Mouse (Mus musculus) CH12.LX (cell line): ENCODE results near the gene Gsdma3. TPM values are rescaled to one million over a fixed set of nuclear protein-coding genes. Genes with fewer than 3 reads are reported as not detected.

Source experiments
- DNase-seq: peaks from one replicate; pipeline ENCODE4 v3.0.0-alpha.2; 2013; ENCODE audit errors: extremely low read depth
- H3K27ac ChIP-seq: 2 replicates; pipeline ENCODE4 v1.5.1; 2012; ENCODE audit warnings: low read depth, mild to moderate bottlenecking, control low read depth, moderate library complexity; ENCODE audit not compliant: insufficient read depth
- H3K27me3 ChIP-seq: replicated peaks from 2 replicates; pipeline ENCODE3; 2012; ENCODE audit warnings: inconsistent platforms
- H3K36me3 ChIP-seq, 2 experiments: replicated peaks in 1 of 2; 2 replicates each; pipeline versions ENCODE3 to v1.6.1; 2012; ENCODE audit warnings: inconsistent platforms in 1 of 2, low read length in 1 of 2, mild to moderate bottlenecking in 1 of 2, mixed read lengths in 1 of 2, moderate library complexity in 1 of 2; ENCODE audit not compliant: control insufficient read depth in 1 of 2, insufficient read depth in 1 of 2
- H3K4me1 ChIP-seq, 2 experiments: 2 replicates each; pipeline ENCODE4 v1.6.1; 2012; ENCODE audit warnings: inconsistent platforms in 1 of 2, moderate library complexity in 1 of 2; ENCODE audit not compliant: insufficient read depth in 2 of 2, control insufficient read depth in 1 of 2
- H3K4me2 ChIP-seq: 2 replicates; pipeline ENCODE4 v1.6.1; 2012; ENCODE audit warnings: low read depth, mild to moderate bottlenecking, control low read depth; ENCODE audit not compliant: poor library complexity, insufficient read depth, severe bottlenecking
- H3K4me3 ChIP-seq, 3 experiments: fragments of 150-350 bp in 1 of 3; sonication (generic) in 1 of 3; replicated peaks in 1 of 3; 2 replicates each; pipeline versions ENCODE3 to v1.5.1; 2011 to 2012; ENCODE audit warnings: low read depth in 2 of 3, low read length in 2 of 3, mild to moderate bottlenecking in 2 of 3, moderate library complexity in 2 of 3, control low read depth in 1 of 3, improper control_type of control experiment in 1 of 3, inconsistent platforms in 1 of 3, mixed read lengths in 1 of 3; ENCODE audit not compliant: poor library complexity in 1 of 3
- H3K79me2 ChIP-seq: replicated peaks from 2 replicates; pipeline ENCODE4 v1.6.1; 2012; ENCODE audit warnings: mild to moderate bottlenecking, moderate library complexity; ENCODE audit not compliant: control insufficient read depth, poor library complexity, insufficient read depth, severe bottlenecking; ENCODE audit errors: extremely low read depth
- H3K9ac ChIP-seq: 2 replicates; pipeline ENCODE4 v1.6.1; 2012; ENCODE audit warnings: low read depth, mild to moderate bottlenecking, control low read depth, moderate library complexity; ENCODE audit not compliant: insufficient read depth
- H3K9me3 ChIP-seq: replicated peaks from 2 replicates; pipeline ENCODE3; 2012; ENCODE audit warnings: low read length, inconsistent platforms, mixed read lengths
- CHD1 ChIP-seq: IDR thresholded peaks from 2 replicates; pipeline ENCODE4 v1.6.1; 2012; ENCODE audit warnings: low read depth, low read length, improper control_type of control experiment, inconsistent platforms
- CHD2 ChIP-seq: IDR thresholded peaks from 2 replicates; pipeline ENCODE4 v1.6.1; 2011; ENCODE audit warnings: low read length, improper control_type of control experiment
- CTCF ChIP-seq, 2 experiments: IDR thresholded peaks in 1 of 2; conservative IDR thresholded peaks in 1 of 2; 2 replicates each; pipeline ENCODE4 v1.5.1; 2011 to 2012; ENCODE audit warnings: low read depth in 2 of 2, low read length in 2 of 2, improper control_type of control experiment in 1 of 2, inconsistent platforms in 1 of 2, mild to moderate bottlenecking in 1 of 2, moderate library complexity in 1 of 2
- ELF1 ChIP-seq: IDR thresholded peaks from 2 replicates; pipeline ENCODE4 v1.6.1; 2014; ENCODE audit warnings: low read depth, mild to moderate bottlenecking, inconsistent platforms, low read length, improper control_type of control experiment
- EP300 ChIP-seq: IDR thresholded peaks from 2 replicates; pipeline ENCODE4 v1.6.1; 2011; ENCODE audit warnings: low read length, improper control_type of control experiment
- ETS1 ChIP-seq: conservative IDR thresholded peaks from 2 replicates; pipeline ENCODE4 v1.6.1; 2012; ENCODE audit warnings: low read depth, mild to moderate bottlenecking, inconsistent platforms, low read length, improper control_type of control experiment, moderate library complexity
- GABPA ChIP-seq: IDR thresholded peaks from 2 replicates; pipeline ENCODE4 v1.6.1; 2012; ENCODE audit warnings: low read depth, low read length, improper control_type of control experiment, inconsistent platforms; ENCODE audit not compliant: insufficient replicate concordance
- HCFC1 ChIP-seq: IDR thresholded peaks from 2 replicates; pipeline ENCODE4 v1.6.1; 2012; ENCODE audit warnings: low read depth, mild to moderate bottlenecking, inconsistent platforms, low read length, improper control_type of control experiment
- JUND ChIP-seq: conservative IDR thresholded peaks from 2 replicates; pipeline ENCODE4 v1.6.1; 2011; ENCODE audit warnings: low read depth, low read length, improper control_type of control experiment
- MAX ChIP-seq: IDR thresholded peaks from 2 replicates; pipeline ENCODE4 v1.6.1; 2011; ENCODE audit warnings: low read length, improper control_type of control experiment
- MEF2A ChIP-seq: IDR thresholded peaks from 2 replicates; pipeline ENCODE4 v1.6.1; 2014; ENCODE audit warnings: low read depth, mild to moderate bottlenecking, inconsistent platforms, low read length, improper control_type of control experiment, borderline replicate concordance
- NRF1 ChIP-seq: IDR thresholded peaks from 2 replicates; pipeline ENCODE4 v1.6.1; 2014; ENCODE audit warnings: low read depth, mild to moderate bottlenecking, inconsistent platforms, low read length, improper control_type of control experiment, moderate library complexity
- PAX5 ChIP-seq: IDR thresholded peaks from 2 replicates; pipeline ENCODE4 v1.6.1; 2012; ENCODE audit warnings: low read length, inconsistent platforms, mixed read lengths
- POLR2AphosphoS2 ChIP-seq: IDR thresholded peaks from 2 replicates; pipeline ENCODE4 v1.6.1; 2011; ENCODE audit warnings: low read depth, low read length, improper control_type of control experiment
- RAD21 ChIP-seq: IDR thresholded peaks from 2 replicates; pipeline ENCODE4 v1.6.1; 2011; ENCODE audit warnings: low read depth, mild to moderate bottlenecking, low read length, improper control_type of control experiment, moderate library complexity
- RCOR1 ChIP-seq: conservative IDR thresholded peaks from 2 replicates; pipeline ENCODE4 v1.6.1; 2012; ENCODE audit warnings: low read depth, mild to moderate bottlenecking, inconsistent platforms, low read length, improper control_type of control experiment
- SIN3A ChIP-seq: IDR thresholded peaks from 2 replicates; pipeline ENCODE4 v1.6.1; 2012; ENCODE audit warnings: low read length, improper control_type of control experiment, inconsistent platforms
- TCF12 ChIP-seq: IDR thresholded peaks from 2 replicates; pipeline ENCODE4 v1.6.1; 2014; ENCODE audit warnings: low read depth, mild to moderate bottlenecking, inconsistent platforms, low read length, improper control_type of control experiment
- UBTF ChIP-seq: IDR thresholded peaks from 2 replicates; pipeline ENCODE4 v1.6.1; 2012; ENCODE audit warnings: low read depth, mild to moderate bottlenecking, inconsistent platforms, low read length, improper control_type of control experiment, moderate library complexity
- USF1 ChIP-seq: IDR thresholded peaks from 2 replicates; pipeline ENCODE4 v1.6.1; 2014; ENCODE audit warnings: low read depth, mild to moderate bottlenecking, inconsistent platforms, low read length, improper control_type of control experiment
- ZC3H11A ChIP-seq: IDR thresholded peaks from 2 replicates; pipeline ENCODE4 v1.6.1; 2012; ENCODE audit warnings: low read depth, mild to moderate bottlenecking, inconsistent platforms, low read length, improper control_type of control experiment
- ZMIZ1 ChIP-seq: IDR thresholded peaks from 2 replicates; pipeline ENCODE4 v1.6.1; 2012; ENCODE audit warnings: low read depth, mild to moderate bottlenecking, inconsistent platforms, low read length, improper control_type of control experiment
- dilution Hi-C: fragments of 300-500 bp; cut with MboI; formaldehyde crosslinking; loops from 2 replicates; pipeline ENCODE4 v1.14.3; 2020; ENCODE audit warnings: low sequenced_read_pairs; ENCODE audit not compliant: extremely low pct_unique_long_range_greater_than_20kb, extremely low pct_ligation_motif_present
- in situ Hi-C: fragments of 300-500 bp; cut with MboI; formaldehyde crosslinking; loops from 3 replicates; pipeline ENCODE4 v1.14.3; 2019; ENCODE audit warnings: low sequenced_read_pairs, low pct_ligation_motif_present, low pct_unique_long_range_greater_than_20kb, mixed read lengths
- polyA plus RNA-seq: library from polyadenylated mRNA; unstranded; fragments of >175 nt; gene quantifications from 2 replicates; pipeline ENCODE4 v1.2.1, GENCODE M21; 2012; ENCODE audit warnings: low read depth; ENCODE audit not compliant: insufficient read length
- total RNA-seq, 2 experiments: library from RNA; depleted of rRNA; stranded (reverse); fragments of 300-350 nt in 1 of 2; fragments of >200 nt in 1 of 2; gene quantifications; 2 replicates each; pipeline ENCODE4 v1.2.3; 2012 to 2014

Gsdma3 gene
- total and polyA plus RNA-seq, 3 experiments: not detected

DNA sequence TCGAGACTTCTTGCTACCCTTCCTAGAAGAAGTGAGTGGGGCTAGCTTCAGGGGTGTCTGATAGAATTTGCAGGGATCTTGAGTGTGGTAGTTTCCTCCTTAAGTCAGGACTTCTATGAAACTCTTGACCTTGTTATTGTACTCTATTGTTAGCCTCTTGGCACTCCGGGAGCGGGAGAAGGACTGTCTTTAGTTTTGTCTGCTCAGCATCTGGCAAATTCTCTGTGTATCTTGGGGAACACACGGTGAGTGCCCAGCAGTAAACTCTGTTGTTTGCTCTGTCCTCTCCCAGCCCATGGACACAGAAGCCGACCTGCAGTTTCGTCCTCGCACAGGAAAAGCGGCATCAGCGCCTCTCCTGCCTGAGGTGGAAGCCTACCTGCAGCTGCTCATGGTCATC, 59.5 kb downstream of the Gsdma3 start:
- Histone ChIP-seq H3K9ac (no peak overlapping the region), H3K27ac (no peak overlapping the region), H3K27me3 (no peaks in the 10 kb centered on the region), H3K79me2 (peaks cover 29% of the 10 kb centered on the region), H3K4me1 (peaks cover 7 to 26% of the 10 kb centered on the region in 2 experiments; a peak in 3 of 4 replicates), H3K9me3 (no peaks in the 10 kb centered on the region), H3K4me3 (no peak overlapping the region), H3K4me2 (no peak overlapping the region), H3K36me3 (peaks cover 50 to 59% of the 10 kb centered on the region in 2 experiments)
- TF ChIP-seq SIN3A: no peak
- no peak for TF ChIP-seq UBTF
- no peak for TF ChIP-seq ZMIZ1
- TF ChIP-seq CTCF (conservative IDR thresholded peaks at IDR 0.05 in 1 of 2, IDR thresholded peaks at IDR 0.05 in 1 of 2; ENCODE audit: low read depth in 2 of 2, low read length in 2 of 2): no peak
- no peak for TF ChIP-seq ETS1
- no peak for TF ChIP-seq MAX
- no peak for TF ChIP-seq RAD21
- TF ChIP-seq GABPA: no peak
- no peak for TF ChIP-seq MEF2A
- no peak for TF ChIP-seq CHD2
- no peak for TF ChIP-seq USF1
- no peak for TF ChIP-seq ELF1
- no peak for TF ChIP-seq EP300
- TF ChIP-seq TCF12: no peak
- no peak for TF ChIP-seq JUND
- no peak for TF ChIP-seq PAX5
- TF ChIP-seq ZC3H11A: no peak
- no peak for DNase-seq
- dilution Hi-C loops: no loop called here
- in situ Hi-C loops: no loop called here

DNA sequence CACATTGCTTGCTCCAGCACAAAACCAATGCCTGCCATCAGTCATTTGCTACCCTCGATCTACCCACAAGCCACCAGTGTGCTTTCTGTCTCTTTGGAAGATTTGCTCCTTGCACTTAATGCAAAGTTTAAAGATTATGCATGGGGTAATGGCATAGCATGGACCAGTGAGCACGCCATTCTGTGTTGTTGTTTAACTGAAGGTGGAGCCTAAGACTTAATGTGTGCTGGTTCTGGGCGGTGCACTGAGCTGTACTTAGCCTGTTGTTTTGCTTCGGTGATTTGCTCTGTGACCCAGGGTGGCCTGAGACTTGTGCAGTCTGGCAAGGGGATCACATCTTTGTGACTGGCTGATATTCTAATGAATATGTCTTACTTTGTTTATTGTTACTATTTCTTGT, 60.8 kb downstream of the Gsdma3 start:
- Histone ChIP-seq H3K27ac (no peak overlapping the region), H3K27me3 (no peaks in the 10 kb centered on the region), H3K9ac (no peak overlapping the region), H3K4me2 (no peak overlapping the region), H3K4me3 (no peak overlapping the region), H3K9me3 (no peaks in the 10 kb centered on the region), H3K36me3 (peaks cover 63 to 72% of the 10 kb centered on the region in 2 experiments), H3K79me2 (peaks cover 29% of the 10 kb centered on the region), H3K4me1 (peaks cover 2 to 18% of the 10 kb centered on the region in 2 experiments; a peak in 3 of 4 replicates)
- in situ Hi-C loops: no loop called here
- dilution Hi-C loops: no loop called here
- DNase-seq: no peak
- TF ChIP-seq NRF1: no peak
- no peak for TF ChIP-seq ETS1
- TF ChIP-seq MEF2A: no peak
- no peak for TF ChIP-seq HCFC1
- no peak for TF ChIP-seq CHD1
- TF ChIP-seq RCOR1: no peak
- no peak for TF ChIP-seq JUND
- TF ChIP-seq POLR2AphosphoS2: no peak

Other genes starting within 250 kb of the Gsdma3 start
Only the 20 nearest of the 22 such genes appear.
- gene Pgap3, start 225.9 kb upstream of the Gsdma3 start, total RNA-seq (2012; rRNA removed): 6.9 and 7.1 TPM in 2 replicates
- gene Pgap3, start 225.9 kb upstream of the Gsdma3 start, total RNA-seq (2014; rRNA removed): 2.4 and 3.3 TPM in 2 replicates
- 6.5 and 7.1 TPM in 2 replicates for gene Pgap3, start 225.9 kb upstream of the Gsdma3 start, polyA plus RNA-seq
- gene Erbb2, start 213.9 kb upstream of the Gsdma3 start, total RNA-seq (2012; rRNA removed): 0.08 and 0.17 TPM in 2 replicates
- not detected in 2 replicates for gene Erbb2, start 213.9 kb upstream of the Gsdma3 start, total RNA-seq (2014; rRNA removed)
- 0.06 TPM in 1 of 2 replicates, not detected in the other for gene Erbb2, start 213.9 kb upstream of the Gsdma3 start, polyA plus RNA-seq
- gene Mien1, start 187.4 kb upstream of the Gsdma3 start, total RNA-seq (2012; rRNA removed): 129 and 136 TPM in 2 replicates
- gene Mien1, start 187.4 kb upstream of the Gsdma3 start, total RNA-seq (2014; rRNA removed): 80.3 and 84.7 TPM in 2 replicates
- 94.6 and 109 TPM in 2 replicates for gene Mien1, start 187.4 kb upstream of the Gsdma3 start, polyA plus RNA-seq
- 8.0 and 13.3 TPM in 2 replicates for gene Grb7, start 180.0 kb upstream of the Gsdma3 start, total RNA-seq (2012; rRNA removed)
- gene Grb7, start 180.0 kb upstream of the Gsdma3 start, total RNA-seq (2014; rRNA removed): 3.0 and 4.5 TPM in 2 replicates
- gene Grb7, start 180.0 kb upstream of the Gsdma3 start, polyA plus RNA-seq: 9.9 and 11.5 TPM in 2 replicates
- gene Ikzf3, start 80.3 kb upstream of the Gsdma3 start, total RNA-seq (2012; rRNA removed): 110 and 124 TPM in 2 replicates
- gene Ikzf3, start 80.3 kb upstream of the Gsdma3 start, total RNA-seq (2014; rRNA removed): 118 and 130 TPM in 2 replicates
- gene Ikzf3, start 80.3 kb upstream of the Gsdma3 start, polyA plus RNA-seq: 238 and 243 TPM in 2 replicates
- 3.1 and 3.9 TPM in 2 replicates for gene Zpbp2, start 75.3 kb upstream of the Gsdma3 start, total RNA-seq (2012; rRNA removed)
- gene Zpbp2, start 75.3 kb upstream of the Gsdma3 start, total RNA-seq (2014; rRNA removed): 3.2 and 5.0 TPM in 2 replicates
- 3.0 and 3.7 TPM in 2 replicates for gene Zpbp2, start 75.3 kb upstream of the Gsdma3 start, polyA plus RNA-seq
- gene Ormdl3, start 39.0 kb upstream of the Gsdma3 start, total RNA-seq (2012; rRNA removed): 45.1 and 49.7 TPM in 2 replicates
- 30.6 and 32.9 TPM in 2 replicates for gene Ormdl3, start 39.0 kb upstream of the Gsdma3 start, total RNA-seq (2014; rRNA removed)
- gene Ormdl3, start 39.0 kb upstream of the Gsdma3 start, polyA plus RNA-seq: 32.5 and 34.9 TPM in 2 replicates
- not detected in 2 replicates for gene Lrrc3c, start 28.1 kb upstream of the Gsdma3 start, total RNA-seq (2012; rRNA removed)
- not detected in 2 replicates for gene Lrrc3c, start 28.1 kb upstream of the Gsdma3 start, total RNA-seq (2014; rRNA removed)
- gene Lrrc3c, start 28.1 kb upstream of the Gsdma3 start, polyA plus RNA-seq: not detected in 2 replicates
- gene Gm12355, start 699 bp upstream of the Gsdma3 start, total RNA-seq (2012; rRNA removed): 1.8 and 2.0 TPM in 2 replicates
- 24.2 and 26.0 TPM in 2 replicates for gene Gm12355, start 699 bp upstream of the Gsdma3 start, total RNA-seq (2014; rRNA removed)
- gene Gm12355, start 699 bp upstream of the Gsdma3 start, polyA plus RNA-seq: 3.0 and 9.8 TPM in 2 replicates
- not detected in 2 replicates for gene Gsdma2, start 20.4 kb downstream of the Gsdma3 start, total RNA-seq (2012; rRNA removed)
- not detected in 2 replicates for gene Gsdma2, start 20.4 kb downstream of the Gsdma3 start, total RNA-seq (2014; rRNA removed)
- gene Gsdma2, start 20.4 kb downstream of the Gsdma3 start, polyA plus RNA-seq: not detected in 2 replicates
- gene Gsdma, start 38.0 kb downstream of the Gsdma3 start, total RNA-seq (2012; rRNA removed): not detected in 2 replicates
- not detected in 2 replicates for gene Gsdma, start 38.0 kb downstream of the Gsdma3 start, total RNA-seq (2014; rRNA removed)
- 0.08 and 0.10 TPM in 2 replicates for gene Gsdma, start 38.0 kb downstream of the Gsdma3 start, polyA plus RNA-seq
- gene Psmd3, start 56.2 kb downstream of the Gsdma3 start, total RNA-seq (2012; rRNA removed): 291 and 337 TPM in 2 replicates
- 163 and 166 TPM in 2 replicates for gene Psmd3, start 56.2 kb downstream of the Gsdma3 start, total RNA-seq (2014; rRNA removed)
- gene Psmd3, start 56.2 kb downstream of the Gsdma3 start, polyA plus RNA-seq: 345 and 354 TPM in 2 replicates
- gene Csf3, start 74.9 kb downstream of the Gsdma3 start, total RNA-seq (2012; rRNA removed): not detected in 2 replicates
- not detected in 2 replicates for gene Csf3, start 74.9 kb downstream of the Gsdma3 start, total RNA-seq (2014; rRNA removed)
- 0.21 and 0.29 TPM in 2 replicates for gene Csf3, start 74.9 kb downstream of the Gsdma3 start, polyA plus RNA-seq
- 47.7 and 48.6 TPM in 2 replicates for gene Med24, start 103.1 kb downstream of the Gsdma3 start, total RNA-seq (2012; rRNA removed)
- 26.5 and 30.9 TPM in 2 replicates for gene Med24, start 103.1 kb downstream of the Gsdma3 start, total RNA-seq (2014; rRNA removed)
- gene Med24, start 103.1 kb downstream of the Gsdma3 start, polyA plus RNA-seq: 64.2 and 78.8 TPM in 2 replicates
- gene Thra, start 114.3 kb downstream of the Gsdma3 start, total RNA-seq (2012; rRNA removed): 2.5 and 3.9 TPM in 2 replicates
- gene Thra, start 114.3 kb downstream of the Gsdma3 start, total RNA-seq (2014; rRNA removed): 0.81 and 1.1 TPM in 2 replicates
- gene Thra, start 114.3 kb downstream of the Gsdma3 start, polyA plus RNA-seq: 3.8 and 4.3 TPM in 2 replicates
- 0.21 and 0.25 TPM in 2 replicates for gene Nr1d1, start 149.0 kb downstream of the Gsdma3 start, total RNA-seq (2012; rRNA removed)
- 0.17 and 0.39 TPM in 2 replicates for gene Nr1d1, start 149.0 kb downstream of the Gsdma3 start, total RNA-seq (2014; rRNA removed)
- 0.95 and 1.4 TPM in 2 replicates for gene Nr1d1, start 149.0 kb downstream of the Gsdma3 start, polyA plus RNA-seq
- 27.3 and 30.7 TPM in 2 replicates for gene Msl1, start 169.2 kb downstream of the Gsdma3 start, total RNA-seq (2012; rRNA removed)
- gene Msl1, start 169.2 kb downstream of the Gsdma3 start, total RNA-seq (2014; rRNA removed): 25.9 and 26.4 TPM in 2 replicates
- 57.1 and 58.1 TPM in 2 replicates for gene Msl1, start 169.2 kb downstream of the Gsdma3 start, polyA plus RNA-seq
- gene Casc3, start 178.5 kb downstream of the Gsdma3 start, total RNA-seq (2012; rRNA removed): 16.7 and 18.3 TPM in 2 replicates
- gene Casc3, start 178.5 kb downstream of the Gsdma3 start, total RNA-seq (2014; rRNA removed): 14.4 and 14.7 TPM in 2 replicates
- gene Casc3, start 178.5 kb downstream of the Gsdma3 start, polyA plus RNA-seq: 71.7 and 93.0 TPM in 2 replicates
- 0.04 and 0.08 TPM in 2 replicates for gene Rapgefl1, start 210.4 kb downstream of the Gsdma3 start, total RNA-seq (2012; rRNA removed)
- gene Rapgefl1, start 210.4 kb downstream of the Gsdma3 start, total RNA-seq (2014; rRNA removed): 0.11 TPM in 1 of 2 replicates, not detected in the other
- gene Rapgefl1, start 210.4 kb downstream of the Gsdma3 start, polyA plus RNA-seq: 0.25 and 0.29 TPM in 2 replicates
- gene Wipf2, start 237.3 kb downstream of the Gsdma3 start, total RNA-seq (2012; rRNA removed): 4.7 TPM in 2 replicates
- gene Wipf2, start 237.3 kb downstream of the Gsdma3 start, total RNA-seq (2014; rRNA removed): 1.9 and 2.1 TPM in 2 replicates
- gene Wipf2, start 237.3 kb downstream of the Gsdma3 start, polyA plus RNA-seq: 7.7 and 9.7 TPM in 2 replicates